Mouse (Mus musculus) embryo, embryonic 10 days (tissue): ENCODE measurements at regions not wholly inside any gene's neighbourhood (a gene's known extent, or its start where the extent isn't known, plus 50 kb on each side); places are given as distances from the start of the nearest gene placed in this dataset.
A peak's percentile ranks its signal among the peaks of the same experiment; 100 is the strongest.

Experiments used
- DNase-seq: peaks from one replicate; pipeline ENCODE4 v3.0.0-alpha.2; 2015; ENCODE audit warnings: low spot score

DNA sequence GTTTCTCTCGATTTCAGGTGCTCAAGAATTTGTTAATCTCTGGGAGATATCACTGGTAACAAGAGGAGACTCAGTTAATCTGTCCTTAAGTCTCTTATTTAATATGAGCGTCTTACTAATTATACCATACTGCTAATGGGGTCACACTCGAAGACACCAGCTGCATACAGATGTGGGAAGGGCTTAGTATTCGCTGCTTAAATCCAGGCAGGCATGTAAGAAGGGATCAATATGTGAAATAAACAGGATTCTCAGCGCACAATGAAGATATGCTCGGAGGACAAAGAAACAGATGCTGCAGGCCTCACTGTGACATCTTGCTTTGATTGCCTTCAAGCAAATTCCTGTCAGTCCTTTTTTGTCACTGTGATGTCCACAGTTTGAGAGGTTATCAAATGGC lies 108.3 kb downstream of the Zwint start:
- peak; percentile 9 for DNase-seq

DNA sequence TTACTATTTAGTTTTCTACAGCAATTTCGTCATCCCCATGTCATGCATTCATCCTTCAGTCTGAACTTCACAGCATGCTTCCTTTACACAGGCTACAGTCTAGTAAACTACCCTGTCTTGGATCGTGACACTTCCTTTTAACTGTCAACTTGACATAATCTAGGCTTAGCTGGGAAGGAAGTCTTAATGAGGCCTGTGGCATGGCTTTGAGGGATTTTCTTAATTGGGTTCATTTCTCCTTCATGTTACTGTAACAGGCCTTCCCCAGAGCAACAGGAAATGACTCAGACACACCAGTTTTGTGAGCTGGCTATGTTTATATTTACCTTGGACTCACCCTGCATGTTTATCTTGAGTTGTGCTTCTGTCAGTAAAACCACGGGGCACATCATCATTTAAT lies 123.7 kb downstream of the Zwint start:
- DNase-seq: no peak

DNA sequence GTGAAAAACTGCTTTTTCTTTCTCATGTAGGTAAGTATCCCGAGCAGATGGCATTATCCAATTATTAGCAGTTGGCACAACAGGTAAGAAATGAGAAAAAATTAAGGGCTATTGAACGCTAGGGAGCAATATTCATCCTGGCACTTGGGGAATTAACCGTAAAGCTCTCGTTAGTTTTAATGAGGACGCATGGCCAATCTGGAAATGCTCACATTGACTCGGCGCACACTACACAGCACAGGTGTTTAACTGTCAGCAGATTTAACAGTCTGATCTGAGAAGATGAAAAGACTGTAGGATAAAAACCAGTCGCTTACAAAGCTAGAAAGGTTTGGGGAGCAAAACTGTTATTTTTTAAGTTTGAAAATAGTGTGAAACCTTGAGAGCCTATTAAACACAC lies 157.0 kb downstream of the Zwint start:
- no peak for DNase-seq

DNA sequence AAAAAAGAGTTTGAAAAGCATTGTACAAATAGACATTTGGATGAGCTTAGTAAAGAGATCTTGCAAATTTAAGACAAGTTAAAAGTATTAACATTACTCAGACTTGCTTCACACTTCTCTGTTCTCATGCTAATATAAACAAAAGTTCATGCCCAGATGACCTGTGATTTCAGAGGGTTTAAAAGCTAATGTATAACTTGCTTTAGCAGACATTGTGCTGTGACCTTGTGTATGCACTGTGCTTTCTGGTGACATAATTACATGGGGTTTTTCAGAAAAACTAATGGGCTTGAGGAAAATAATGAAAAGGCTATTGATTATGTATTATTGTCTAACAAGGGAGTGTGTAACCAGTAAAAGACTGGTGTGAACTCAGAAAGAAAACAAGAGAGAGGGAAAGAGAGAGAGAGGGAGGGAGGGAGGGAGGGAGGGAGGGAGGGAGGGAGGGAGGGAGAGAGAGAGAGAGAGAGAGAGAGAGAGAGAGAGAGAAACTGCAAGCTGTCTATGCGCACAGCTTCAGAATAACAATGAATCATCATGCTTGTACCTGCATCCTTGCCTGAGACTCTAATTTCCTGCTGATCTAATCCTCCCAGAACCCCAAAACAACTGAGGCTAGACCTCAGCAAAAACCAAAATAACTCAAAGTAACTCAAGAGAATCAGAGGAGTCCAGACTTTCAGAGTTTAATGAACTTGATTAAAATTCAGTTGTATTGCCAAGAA lies 192.9 kb downstream of the Zwint start:
- DNase-seq: no peak

DNA sequence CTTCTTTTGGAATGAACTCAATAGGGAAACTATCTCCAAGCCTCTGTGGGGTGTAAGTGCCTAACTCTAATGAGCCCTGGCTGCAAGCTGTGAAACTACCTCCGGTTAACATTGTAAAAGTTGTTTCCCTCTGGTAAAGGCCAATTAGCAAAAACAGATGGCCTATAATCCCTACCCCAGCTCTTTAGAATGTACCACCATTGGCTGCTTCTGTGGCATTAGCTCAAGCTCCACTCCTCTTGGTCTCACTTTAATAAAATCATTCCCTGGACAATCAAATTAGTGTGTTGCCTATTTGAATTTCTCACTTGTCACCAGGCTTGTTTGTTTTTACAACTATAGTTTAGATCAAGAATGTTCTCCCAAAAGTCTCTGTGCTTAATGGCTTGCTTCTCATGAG lies 213.3 kb downstream of the Zwint start:
- no peak for DNase-seq
